Mouse (Mus musculus) myocyte (in vitro differentiated cells): Measurements from ENCODE around the gene Gpr160. TPM values are rescaled to one million over a fixed set of nuclear protein-coding genes. Genes with fewer than 3 reads are reported as not detected.
"Not testable (repeated sequence)": the region's sequence is repeated elsewhere in the genome, so short reads cannot be mapped to it uniquely, and the experiment has no call there.

Source experiments
- H3K27me3 ChIP-seq: one replicate; pipeline ENCODE4 v1.6.1; 2011; ENCODE audit not compliant: control insufficient read depth, insufficient read depth, insufficient read length
- H3K36me3 ChIP-seq: one replicate; pipeline ENCODE4 v1.6.1; 2011; ENCODE audit not compliant: control insufficient read depth, insufficient read depth
- H3K4me2 ChIP-seq: one replicate; pipeline ENCODE4 v1.6.1; 2011; ENCODE audit warnings: low read depth, control low read depth
- H3K4me3 ChIP-seq: one replicate; pipeline ENCODE4 v1.5.1; 2011; ENCODE audit warnings: mild to moderate bottlenecking, control low read depth, moderate library complexity
- H3K79me2 ChIP-seq: one replicate; pipeline ENCODE4 v1.6.1; 2011; ENCODE audit not compliant: control insufficient read depth, insufficient read depth
- H3ac ChIP-seq: one replicate; pipeline ENCODE4 v1.6.1; 2011; ENCODE audit not compliant: control insufficient read depth, insufficient read length
- CEBPB ChIP-seq: IDR thresholded peaks from 2 replicates; pipeline ENCODE4 v1.6.1; 2011; ENCODE audit warnings: mild to moderate bottlenecking, moderate library complexity; ENCODE audit not compliant: poor library complexity, insufficient read depth, severe bottlenecking
- E2F4 ChIP-seq: IDR thresholded peaks from one replicate; pipeline ENCODE4 v1.6.1; 2011; ENCODE audit warnings: mild to moderate bottlenecking, control low read depth, moderate library complexity; ENCODE audit not compliant: insufficient read depth
- MAX ChIP-seq: IDR thresholded peaks from one replicate; pipeline ENCODE4 v1.6.1; 2011; ENCODE audit warnings: low read depth, mild to moderate bottlenecking, control low read depth
- MYOD1 ChIP-seq, 3 experiments: IDR thresholded peaks; one replicate each; pipeline ENCODE4 v1.6.1; 2011; ENCODE audit warnings: control low read depth in 2 of 3, low read depth in 2 of 3, mild to moderate bottlenecking in 2 of 3, moderate library complexity in 1 of 3; ENCODE audit not compliant: insufficient read length in 2 of 3, control insufficient read depth in 1 of 3
- MYOG ChIP-seq, 3 experiments: IDR thresholded peaks; one replicate each; pipeline ENCODE4 v1.6.1; 2011; ENCODE audit warnings: control low read depth in 2 of 3, low read depth in 2 of 3, mild to moderate bottlenecking in 2 of 3; ENCODE audit not compliant: insufficient read length in 2 of 3, control insufficient read depth in 1 of 3, insufficient read depth in 1 of 3
- POLR2A ChIP-seq: IDR thresholded peaks from one replicate; pipeline ENCODE4 v1.6.1; 2011; ENCODE audit warnings: low read depth, mild to moderate bottlenecking, control low read depth, moderate library complexity; ENCODE audit not compliant: insufficient read length
- POLR2AphosphoS2 ChIP-seq: IDR thresholded peaks from one replicate; pipeline ENCODE4 v1.6.1; 2011; ENCODE audit warnings: low read depth, control low read depth; ENCODE audit not compliant: insufficient read length
- REST ChIP-seq: IDR thresholded peaks from one replicate; pipeline ENCODE4 v1.6.1; 2011; ENCODE audit warnings: mild to moderate bottlenecking, control low read depth, moderate library complexity; ENCODE audit not compliant: insufficient read depth, insufficient read length
- SRF ChIP-seq: IDR thresholded peaks from one replicate; pipeline ENCODE4 v1.6.1; 2011; ENCODE audit warnings: low read depth; ENCODE audit not compliant: control insufficient read depth, insufficient read length
- TCF12 ChIP-seq: IDR thresholded peaks from one replicate; pipeline ENCODE4 v1.6.1; 2011; ENCODE audit warnings: mild to moderate bottlenecking, control low read depth; ENCODE audit not compliant: poor library complexity, insufficient read depth, severe bottlenecking
- TCF3 ChIP-seq: IDR thresholded peaks from one replicate; pipeline ENCODE4 v1.6.1; 2011; ENCODE audit warnings: low read depth, control low read depth; ENCODE audit not compliant: insufficient read length
- USF1 ChIP-seq: IDR thresholded peaks from one replicate; pipeline ENCODE4 v1.6.1; 2011; ENCODE audit warnings: low read depth, mild to moderate bottlenecking, control low read depth, moderate library complexity
- polyA plus RNA-seq: library from polyadenylated mRNA; unstranded; fragments of >200 nt; fragmentation: generic; extraction: Trizol; gene quantifications from one replicate; pipeline ENCODE4 v1.2.1, GENCODE M21; 2012; ENCODE audit warnings: missing spikeins

Gpr160 gene
- polyA plus RNA-seq, 1 experiment: 0.05 TPM

DNA sequence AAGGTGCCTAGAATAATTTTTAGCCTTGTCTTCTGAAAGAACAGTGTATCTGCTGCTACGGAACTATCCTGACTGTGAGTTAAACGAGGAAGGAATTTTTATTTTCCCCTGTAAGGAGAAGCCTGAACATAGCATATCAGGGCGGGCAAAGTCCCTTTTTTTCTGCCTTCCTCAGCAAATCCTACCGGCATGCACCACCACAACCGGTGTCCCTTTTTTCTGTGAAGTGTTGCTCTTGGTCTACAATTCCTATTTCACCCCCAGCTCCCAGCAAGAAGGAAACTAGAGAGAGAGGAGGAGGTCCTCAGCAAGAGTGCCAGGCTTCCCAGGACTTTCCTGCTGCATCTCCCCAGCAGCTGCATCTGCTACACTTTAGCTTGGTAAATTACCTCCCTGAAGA lies 2.2 kb upstream of the Gpr160 start:
- Histone ChIP-seq H3K4me2 (no peak overlapping the region), H3K4me3 (no peak overlapping the region), H3ac (no peak overlapping the region), H3K27me3 (peaks cover 25% of the 10 kb centered on the region), H3K79me2 (no peaks in the 10 kb centered on the region), H3K36me3 (no peaks in the 10 kb centered on the region)
- TF ChIP-seq CEBPB (no peak), POLR2A (no peak), TCF3 (no peak), USF1 (no peak), E2F4 (no peak)

DNA sequence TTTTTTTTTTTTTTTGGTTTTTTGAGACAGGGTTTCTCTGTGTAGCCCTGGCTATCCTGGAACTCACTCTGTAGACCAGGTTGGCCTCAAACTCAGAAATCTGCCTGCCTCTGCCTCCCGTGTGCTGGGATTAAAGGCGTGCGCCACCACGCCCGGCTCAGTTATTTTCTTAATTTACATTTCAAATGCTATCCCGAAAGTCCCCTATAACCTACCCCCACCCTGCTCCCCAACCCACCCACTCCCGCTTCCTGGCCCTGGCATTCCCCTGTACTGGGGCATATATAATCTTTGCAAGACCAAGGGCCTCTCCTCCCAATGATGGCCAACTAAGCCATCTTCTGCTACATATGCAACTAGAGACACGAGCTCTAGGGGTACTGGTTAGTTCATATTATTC lies 3.8 kb downstream of the Gpr160 start:
- H3ac ChIP-seq, H3K36me3 ChIP-seq, H3K4me3 ChIP-seq, H3K79me2 ChIP-seq, H3K4me2 ChIP-seq, H3K27me3 ChIP-seq: not testable (repeated sequence)

DNA sequence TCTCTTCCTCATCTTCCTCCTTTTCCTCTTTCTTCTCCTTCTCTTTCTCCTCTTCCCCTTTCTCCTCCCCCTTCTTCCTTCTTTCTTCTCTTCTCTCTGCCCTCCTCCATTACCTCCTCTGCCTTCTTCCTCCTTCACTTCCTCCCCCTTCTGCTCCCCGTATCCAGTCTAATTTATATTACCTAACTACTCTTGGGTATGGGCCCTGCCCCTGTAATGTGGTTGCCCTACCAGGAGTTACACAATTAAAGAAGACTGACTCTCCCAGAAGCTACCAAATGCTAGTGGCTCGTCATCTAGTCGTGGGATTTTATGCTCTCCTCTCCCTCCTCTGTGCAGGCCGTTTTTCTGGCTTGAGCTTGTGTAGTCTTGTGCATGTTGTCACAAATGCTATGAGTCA lies 5.0 kb downstream of the Gpr160 start:
- peaks cover 8% of the 10 kb centered on the region for H3K27me3 ChIP-seq
- no peaks in the 10 kb centered on the region for H3K36me3 ChIP-seq
- H3K4me3 ChIP-seq: no peak overlapping the region
- H3K4me2 ChIP-seq: no peak overlapping the region
- H3ac ChIP-seq: no peak overlapping the region
- no peaks in the 10 kb centered on the region for H3K79me2 ChIP-seq
- TF ChIP-seq MAX (no peak), SRF (no peak), TCF12 (no peak)

DNA sequence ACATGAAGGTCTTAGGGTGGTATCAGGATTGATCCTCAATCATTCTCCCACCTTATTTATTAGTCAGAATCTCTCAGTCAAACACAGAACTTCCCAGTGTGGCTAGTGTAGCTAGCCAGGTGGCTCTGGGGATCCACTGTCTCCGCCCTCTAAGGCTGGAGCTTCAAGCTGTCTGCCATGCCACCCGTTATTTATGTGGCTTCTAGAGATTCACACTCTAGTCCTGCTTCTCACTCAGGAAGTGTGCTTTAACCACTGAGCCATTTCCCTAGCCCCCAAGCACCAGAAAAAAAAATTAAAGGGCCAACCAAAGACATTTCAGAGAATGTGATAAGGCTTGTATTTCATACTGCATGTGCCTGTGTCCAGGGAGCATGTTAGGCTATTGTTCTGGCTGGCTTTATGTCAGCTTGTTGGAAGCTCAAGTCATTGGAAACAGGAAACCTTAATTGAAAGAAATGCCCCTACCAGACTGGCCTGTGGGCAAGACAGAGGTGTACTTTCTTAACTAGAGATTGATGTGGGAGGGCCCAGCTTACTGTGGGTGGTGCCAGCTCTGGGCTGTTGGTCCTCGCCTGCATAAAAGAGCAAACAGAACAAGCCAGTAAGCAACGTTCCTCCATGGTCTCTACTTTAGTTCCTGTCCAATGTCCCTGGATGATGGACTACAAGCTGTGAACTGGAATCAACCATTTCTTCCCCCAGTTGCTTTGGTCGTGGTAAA lies 8.1 kb downstream of the Gpr160 start:
- no peak for TF ChIP-seq POLR2A
- no peak for TF ChIP-seq TCF3
- no peak for TF ChIP-seq REST
- no peak for TF ChIP-seq MYOD1 (IDR thresholded peaks at IDR 0.05; ENCODE audit: control insufficient read depth in 1 of 3, insufficient read length in 2 of 3, low read depth in 2 of 3)
- no peak for TF ChIP-seq MAX
- no peak for TF ChIP-seq E2F4
- no peak for TF ChIP-seq TCF12
- Histone ChIP-seq H3K4me3 (no peak overlapping the region), H3K4me2 (no peak overlapping the region), H3K79me2 (no peaks in the 10 kb centered on the region), H3K36me3 (no peaks in the 10 kb centered on the region), H3K27me3 (no peaks in the 10 kb centered on the region), H3ac (no peak overlapping the region)

DNA sequence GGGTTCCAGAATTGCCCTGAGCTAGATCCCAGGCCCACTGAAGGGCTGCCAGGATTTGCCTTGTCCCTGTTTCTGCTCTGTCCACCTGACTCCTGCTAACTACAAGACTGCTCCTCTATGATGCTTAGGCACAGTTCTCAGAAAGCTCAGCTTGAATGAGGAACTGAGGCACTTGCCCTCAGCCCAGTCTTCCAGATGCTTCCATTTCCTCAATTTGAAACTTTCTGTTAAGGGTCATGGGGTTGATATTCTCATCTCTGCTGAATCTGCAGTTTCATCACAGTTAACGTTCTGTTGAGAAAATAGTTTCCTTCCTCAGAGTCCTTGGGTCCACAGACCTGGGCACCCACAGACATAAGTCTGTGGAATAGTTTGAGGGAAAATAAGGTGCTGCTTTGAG lies 8.9 kb downstream of the Gpr160 start:
- no peaks in the 10 kb centered on the region for H3K27me3 ChIP-seq
- H3K4me2 ChIP-seq: no peak overlapping the region
- H3ac ChIP-seq: no peak overlapping the region
- H3K79me2 ChIP-seq: no peaks in the 10 kb centered on the region
- TF ChIP-seq REST: no peak
- TF ChIP-seq USF1: no peak
- TF ChIP-seq POLR2A: no peak
- no peak for TF ChIP-seq MAX
- TF ChIP-seq TCF12: no peak
- no peak for TF ChIP-seq TCF3
- TF ChIP-seq SRF: no peak
- TF ChIP-seq MYOD1 (IDR thresholded peaks at IDR 0.05; ENCODE audit: control insufficient read depth in 1 of 3, insufficient read length in 2 of 3, low read depth in 2 of 3): no peak
- TF ChIP-seq MYOG (IDR thresholded peaks at IDR 0.05; ENCODE audit: control insufficient read depth in 1 of 3, insufficient read depth in 1 of 3, insufficient read length in 2 of 3, low read depth in 2 of 3): no peak
- no peak for TF ChIP-seq E2F4
- H3K36me3 ChIP-seq: no peaks in the 10 kb centered on the region
- no peak overlapping the region for H3K4me3 ChIP-seq

DNA sequence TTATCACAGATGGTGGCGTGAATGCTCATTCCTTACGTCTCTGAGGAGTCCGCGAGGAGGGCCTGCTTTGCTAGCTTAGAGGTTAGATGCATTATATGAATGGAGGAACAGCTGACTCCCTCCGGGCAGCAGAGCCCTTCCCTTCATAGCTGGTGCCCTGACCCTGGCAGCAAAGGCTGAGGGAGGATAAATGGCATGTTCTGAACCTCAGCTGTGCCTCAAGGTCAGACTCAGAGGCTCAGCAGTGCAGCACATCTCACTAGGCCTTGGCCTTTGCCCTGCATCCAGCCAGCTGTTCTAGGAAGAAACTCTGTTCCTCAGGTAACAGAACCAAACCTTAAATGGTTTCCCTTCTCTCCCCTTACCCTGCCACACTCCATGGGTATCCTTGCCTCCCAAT lies 12.4 kb downstream of the Gpr160 start:
- Histone ChIP-seq H3K4me3 (no peak overlapping the region), H3K36me3 (no peaks in the 10 kb centered on the region), H3K27me3 (no peaks in the 10 kb centered on the region), H3ac (no peak overlapping the region), H3K4me2 (no peak overlapping the region), H3K79me2 (no peaks in the 10 kb centered on the region)
- TF ChIP-seq POLR2AphosphoS2: no peak
- no peak for TF ChIP-seq MYOD1 (IDR thresholded peaks at IDR 0.05; ENCODE audit: control insufficient read depth in 1 of 3, insufficient read length in 2 of 3, low read depth in 2 of 3)
